In genomic region chr8:87609110-87609509, GRCm38 (mm10) we compare ENCODE assay signal across 25 mouse cellular contexts. TPM values are rescaled to one million over a fixed set of nuclear protein-coding genes. Genes with fewer than 3 reads are reported as not detected.
"Had no signal": no experiment of that assay in that cellular context is flagged by ENCODE, and none has a peak within 500 bp of the region (broad histone marks: within the 10 kb centered on the region; RNA-seq: fewer than 3 reads in every experiment).

No protein-coding gene starts in this region.

- H3K4me1 ChIP-seq: midbrain, embryonic 10.5 days; midbrain, embryonic 12.5 days had no signal

- H3K9ac ChIP-seq: lung, embryonic 14.5 days; midbrain, embryonic 12.5 days; neural tube, embryonic 13.5 days; neural tube, embryonic 15.5 days had no signal

- H3K27me3 ChIP-seq: midbrain, embryonic 12.5 days; neural tube, embryonic 13.5 days; neural tube, embryonic 15.5 days had no signal

- H3K9me3 ChIP-seq: midbrain, embryonic 10.5 days; midbrain, embryonic 12.5 days; neural tube, embryonic 13.5 days; neural tube, embryonic 15.5 days had no signal

- ATAC-seq: midbrain, embryonic 16.5 days had no signal

- H3K4me3 ChIP-seq: midbrain, embryonic 10.5 days; midbrain, embryonic 12.5 days; myocyte; neural tube, embryonic 13.5 days; neural tube, embryonic 15.5 days had no signal

- DNase-seq: lung, adult 18-20 months; lung, embryonic 14.5 days; lung, postnatal 10 days; lung, postnatal 4 days; midbrain, embryonic 14.5 days; right cerebral cortex, postnatal 14 days; right cerebral cortex, postnatal 4 days; spleen, adult 18-20 months; thymus, adult 18-20 months; thymus, postnatal 14 days; thymus, postnatal 36 days had no signal

- H3K27ac ChIP-seq: midbrain, embryonic 10.5 days; midbrain, embryonic 12.5 days; neural tube, embryonic 13.5 days; neural tube, embryonic 15.5 days had no signal

- H3K36me3 ChIP-seq: midbrain, embryonic 10.5 days; midbrain, embryonic 12.5 days; neural tube, embryonic 13.5 days; neural tube, embryonic 15.5 days had no signal

- H3K4me2 ChIP-seq: lung, embryonic 14.5 days; midbrain, embryonic 12.5 days; neural tube, embryonic 13.5 days; neural tube, embryonic 15.5 days had no signal

RNA-seq across cellular contexts. Expression of gene 4933402J07Rik, which starts 45.5 kb away (rescaled TPM):
- total RNA-seq: megakaryocyte, adult 5-6 weeks; megakaryocyte-erythroid progenitor cell, adult 5-6 weeks had no signal
- polyA plus RNA-seq: lung, embryonic 14.5 days; lung, embryonic 16.5 days; midbrain, embryonic 10.5 days; midbrain, embryonic 12.5 days; midbrain, embryonic 14.5 days; midbrain, embryonic 16.5 days; myocyte; neural tube, embryonic 11.5 days; neural tube, embryonic 13.5 days; neural tube, embryonic 15.5 days; small intestine, adult 2 months; stomach, embryonic 14.5 days; stomach, embryonic 16.5 days; thymus, postnatal 0 days had no signal
